Mouse (Mus musculus): ENCODE measurements at regions not wholly inside any gene's neighbourhood (a gene's known extent, or its start where the extent isn't known, plus 50 kb on each side); places are given as distances from the start of the nearest gene placed in this dataset.

DNA sequence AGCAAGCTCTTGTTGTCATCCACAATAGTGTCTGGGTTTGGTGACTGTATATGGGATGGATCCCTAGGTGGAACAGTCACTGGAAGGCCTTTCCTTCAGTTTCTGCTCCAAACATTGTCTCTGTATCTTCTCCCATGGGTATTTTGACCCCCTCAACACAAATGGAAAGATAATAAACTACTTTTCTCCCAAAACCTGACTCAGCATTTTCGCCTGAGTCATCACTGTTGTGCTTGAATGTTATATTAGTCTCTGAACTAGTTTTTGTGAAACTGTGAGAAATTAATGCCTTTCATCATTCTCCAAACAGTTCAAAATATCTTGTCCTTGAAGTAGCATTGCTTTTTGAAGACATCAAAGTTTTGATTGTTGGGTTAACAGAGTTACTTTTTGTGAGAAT, 168.8 kb downstream of the Plppr4 start:
- TF ChIP-seq CTCF (IDR thresholded peaks at IDR 0.05; ENCODE audit: low read depth) (no peak), EP300 (IDR thresholded peaks at IDR 0.05; ENCODE audit: low read depth) (no peak)

Measured in liver, postnatal 0 days (tissue).